Mouse (Mus musculus): ENCODE results near the gene Pus10. TPM values are rescaled to one million over a fixed set of nuclear protein-coding genes. Genes with fewer than 3 reads are reported as not detected.
A peak's percentile ranks its signal among the peaks of the same experiment; 100 is the strongest.

The Pus10 gene
- polyA plus RNA-seq, 1 experiment from 2014 or later: 28.2 TPM

GRCm38 (mm10) chr11:23653666-23654065 is 11.8 kb upstream of the Pus10 start:
- no peaks in the 10 kb centered on the region for H3K27me3 ChIP-seq (replicated peaks; ENCODE audit: control insufficient read depth, insufficient read depth, low read length)
- H3K4me1 ChIP-seq (replicated peaks; ENCODE audit: control insufficient read depth, insufficient read depth, low read length): no peaks in the 10 kb centered on the region
- peaks cover 3% of the 10 kb centered on the region; the same call in 1 of the 2 replicates for H3K36me3 ChIP-seq (ENCODE audit: control insufficient read depth, insufficient read depth, low read length)
- 72% methylated on average over 3 of the region's 3 CpGs for WGBS
- no peaks in the 10 kb centered on the region for H3K9me3 ChIP-seq (ENCODE audit: control insufficient read depth, low read length)
- H3K9ac ChIP-seq (ENCODE audit: low read depth, low read length): no peak overlapping the region
- no peak overlapping the region for H3K4me2 ChIP-seq
- DNase-seq (ENCODE audit: low spot score) (no peak), ATAC-seq (replicated peaks; ENCODE audit: low FRiP score) (no peak)
- H3K4me3 ChIP-seq (ENCODE audit: low read depth, low read length): no peak overlapping the region
- H3K27ac ChIP-seq (ENCODE audit: low read depth, low read length): no peak overlapping the region

- H3K36me3 ChIP-seq (ENCODE audit: control insufficient read depth, insufficient read depth, low read length): peaks cover 3% of the 10 kb centered on the region; the same call in 1 of the 2 replicates
- no peak for ATAC-seq (replicated peaks; ENCODE audit: low FRiP score)
Measured at GRCm38 (mm10) chr11:23657791-23658190, 7.7 kb upstream of the Pus10 start.

GRCm38 (mm10) chr11:23664232-23664631 is 1.2 kb upstream of the Pus10 start:
- Histone ChIP-seq H3K9ac (ENCODE audit: low read depth, low read length) (no peak overlapping the region), H3K36me3 (ENCODE audit: control insufficient read depth, insufficient read depth, low read length) (no peaks in the 10 kb centered on the region), H3K9me3 (ENCODE audit: control insufficient read depth, low read length) (no peaks in the 10 kb centered on the region), H3K27ac (ENCODE audit: low read depth, low read length) (no peak overlapping the region), H3K4me2 (0 out of 2 replicates have a peak overlapping the region, but pooled peaks have one; percentile 27), H3K4me3 (ENCODE audit: low read depth, low read length) (no peak overlapping the region), H3K27me3 (replicated peaks; ENCODE audit: control insufficient read depth, insufficient read depth, low read length) (no peaks in the 10 kb centered on the region), H3K4me1 (replicated peaks; ENCODE audit: control insufficient read depth, insufficient read depth, low read length) (peaks cover 8% of the 10 kb centered on the region; the same call in 1 of the 2 replicates)
- ATAC-seq (replicated peaks; ENCODE audit: low FRiP score) (no peak), DNase-seq (ENCODE audit: low spot score) (no peak)

More at GRCm38 (mm10) chr11:23657791-23658190, 7.7 kb upstream of the Pus10 start:
- H3K9ac ChIP-seq (ENCODE audit: low read depth, low read length): no peak overlapping the region
- H3K4me3 ChIP-seq (ENCODE audit: low read depth, low read length): no peak overlapping the region
- 0 out of 2 replicates have a peak, but pooled peaks cover under 1% of the 10 kb centered on the region for H3K4me1 ChIP-seq (replicated peaks; ENCODE audit: control insufficient read depth, insufficient read depth, low read length)
- DNase-seq (ENCODE audit: low spot score): no peak
- no peak overlapping the region for H3K27ac ChIP-seq (ENCODE audit: low read depth, low read length)
- no peaks in the 10 kb centered on the region for H3K9me3 ChIP-seq (ENCODE audit: control insufficient read depth, low read length)
- no peak overlapping the region for H3K4me2 ChIP-seq
- no peaks in the 10 kb centered on the region for H3K27me3 ChIP-seq (replicated peaks; ENCODE audit: control insufficient read depth, insufficient read depth, low read length)
- WGBS: 71% methylated on average over 2 of the region's 2 CpGs

DNA sequence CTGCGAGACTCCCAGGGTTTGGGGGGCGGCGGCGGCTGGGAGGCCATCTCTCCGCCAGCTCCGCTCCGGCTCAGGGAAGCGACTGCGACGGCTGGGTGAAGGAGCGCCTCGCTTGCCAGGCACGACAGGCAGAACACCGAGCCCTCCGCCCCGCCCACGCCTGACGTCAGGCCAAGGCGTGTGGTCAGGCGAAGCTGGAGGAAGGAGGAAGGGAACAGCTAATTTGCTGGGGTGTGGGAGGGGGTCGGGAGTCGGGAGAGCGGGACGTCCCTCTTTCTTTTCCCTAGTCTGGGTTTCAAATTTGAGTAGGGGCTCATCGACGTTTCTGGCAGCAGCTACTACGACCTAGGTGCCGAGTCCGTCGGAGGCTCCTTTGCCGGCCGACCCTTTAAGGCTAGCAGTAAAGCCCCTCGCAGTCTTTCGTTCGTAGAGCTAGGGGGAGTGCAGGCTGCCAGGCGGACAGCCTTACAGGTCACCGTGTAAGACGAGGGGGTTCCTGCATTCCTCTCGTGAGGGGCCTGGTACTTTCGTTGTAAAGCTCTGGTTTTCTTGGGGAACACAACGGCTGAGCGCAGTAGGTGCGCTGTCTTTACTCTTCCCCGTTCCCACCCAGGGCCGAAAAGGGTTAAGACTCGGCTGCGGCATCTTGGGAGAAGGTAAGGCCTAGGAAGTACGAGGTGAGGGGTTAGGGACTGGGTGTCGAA is 476 bp downstream of the Pus10 start, which contains the start of gene Pex13:
TSS of gene Pex13 (minus strand) at position 162 of the 704 bp plus-strand sequence.
- peak within 1 kb of the TSS; percentile 90 for H3K9ac ChIP-seq (ENCODE audit: low read depth, low read length)
- DNase-seq (ENCODE audit: low spot score) (peak; percentile 97), ATAC-seq (replicated peaks; ENCODE audit: low FRiP score) (peak; percentile 94)
- no peaks in the 10 kb centered on the region for H3K27me3 ChIP-seq (replicated peaks; ENCODE audit: control insufficient read depth, insufficient read depth, low read length)
- peak within 1 kb of the TSS; percentile 79 for H3K4me2 ChIP-seq
- H3K27ac ChIP-seq (ENCODE audit: low read depth, low read length): peak within 1 kb of the TSS; percentile 94
- WGBS: under 1% methylated on average over 49 of the region's 49 CpGs
- no peaks in the 10 kb centered on the region for H3K36me3 ChIP-seq (ENCODE audit: control insufficient read depth, insufficient read depth, low read length)
- peak within 1 kb of the TSS; percentile 91 for H3K4me3 ChIP-seq (ENCODE audit: low read depth, low read length)
- H3K9me3 ChIP-seq (ENCODE audit: control insufficient read depth, low read length): no peaks in the 10 kb centered on the region
- peaks cover 8% of the 10 kb centered on the region; the same call in 1 of the 2 replicates for H3K4me1 ChIP-seq (replicated peaks; ENCODE audit: control insufficient read depth, insufficient read depth, low read length)

DNA sequence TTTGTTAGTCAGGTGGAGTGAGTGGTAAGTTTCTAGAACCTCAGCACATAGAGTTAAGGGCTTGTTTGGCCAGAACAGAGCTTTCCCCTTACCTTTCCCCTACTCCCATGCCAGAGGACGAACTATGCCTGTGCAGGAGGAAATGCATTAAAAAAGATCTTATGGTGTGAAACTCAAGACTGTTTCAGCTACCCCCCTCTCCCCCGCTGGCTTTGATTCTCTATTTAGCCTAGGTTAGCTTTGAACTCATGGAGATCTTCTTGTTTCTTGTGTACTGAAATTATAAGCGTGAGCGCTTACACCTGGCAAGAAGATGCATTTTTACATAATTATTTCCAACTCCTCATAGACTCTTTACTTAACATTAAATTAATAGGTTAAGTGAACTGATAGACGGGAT is 1.1 kb downstream of the Pus10 start:
- peak overlapping the region; percentile 90 for H3K9ac ChIP-seq (ENCODE audit: low read depth, low read length)
- no peaks in the 10 kb centered on the region for H3K9me3 ChIP-seq (ENCODE audit: control insufficient read depth, low read length)
- no peaks in the 10 kb centered on the region for H3K36me3 ChIP-seq (ENCODE audit: control insufficient read depth, insufficient read depth, low read length)
- peak overlapping the region; percentile 91 for H3K4me3 ChIP-seq (ENCODE audit: low read depth, low read length)
- DNase-seq (ENCODE audit: low spot score) (no peak), ATAC-seq (replicated peaks; ENCODE audit: low FRiP score) (no peak)
- H3K4me2 ChIP-seq: peak overlapping the region; percentile 79
- no peaks in the 10 kb centered on the region for H3K27me3 ChIP-seq (replicated peaks; ENCODE audit: control insufficient read depth, insufficient read depth, low read length)
- 8% methylated on average over 5 of the region's 5 CpGs for WGBS
- H3K4me1 ChIP-seq (replicated peaks; ENCODE audit: control insufficient read depth, insufficient read depth, low read length): peaks cover 8% of the 10 kb centered on the region; the same call in 1 of the 2 replicates
- H3K27ac ChIP-seq (ENCODE audit: low read depth, low read length): peak overlapping the region; percentile 94

DNA sequence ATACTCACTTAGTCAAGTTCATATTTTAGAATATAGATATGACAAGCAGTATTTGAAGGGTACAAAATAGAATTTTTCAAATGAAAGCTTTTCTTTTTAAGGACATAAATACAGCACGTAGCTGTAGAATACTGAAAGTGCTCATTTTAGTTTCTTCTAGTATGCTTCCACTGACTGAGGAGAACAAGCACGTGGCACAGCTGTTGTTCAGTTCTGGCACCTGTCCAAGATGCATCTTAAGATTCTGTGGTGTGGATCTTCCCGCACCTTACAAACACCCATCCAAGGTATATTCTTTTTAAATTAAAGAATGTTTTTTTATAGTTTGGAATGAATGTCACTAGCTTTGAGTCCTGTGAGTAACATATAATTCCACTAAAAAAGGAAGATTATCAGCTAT is 1.7 kb downstream of the Pus10 start:
- ATAC-seq (replicated peaks; ENCODE audit: low FRiP score) (no peak), DNase-seq (ENCODE audit: low spot score) (no peak)
- Histone ChIP-seq H3K9me3 (ENCODE audit: control insufficient read depth, low read length) (no peaks in the 10 kb centered on the region), H3K4me1 (replicated peaks; ENCODE audit: control insufficient read depth, insufficient read depth, low read length) (peaks cover 8% of the 10 kb centered on the region; the same call in 1 of the 2 replicates), H3K9ac (ENCODE audit: low read depth, low read length) (peak overlapping the region; percentile 50), H3K36me3 (ENCODE audit: control insufficient read depth, insufficient read depth, low read length) (no peaks in the 10 kb centered on the region), H3K27ac (ENCODE audit: low read depth, low read length) (no peak overlapping the region; the same call in 1 of the 2 replicates), H3K4me2 (peak overlapping the region; percentile 79), H3K4me3 (ENCODE audit: low read depth, low read length) (peak overlapping the region; percentile 91), H3K27me3 (replicated peaks; ENCODE audit: control insufficient read depth, insufficient read depth, low read length) (no peaks in the 10 kb centered on the region)
- WGBS: 52% methylated on average over 3 of the region's 3 CpGs

DNA sequence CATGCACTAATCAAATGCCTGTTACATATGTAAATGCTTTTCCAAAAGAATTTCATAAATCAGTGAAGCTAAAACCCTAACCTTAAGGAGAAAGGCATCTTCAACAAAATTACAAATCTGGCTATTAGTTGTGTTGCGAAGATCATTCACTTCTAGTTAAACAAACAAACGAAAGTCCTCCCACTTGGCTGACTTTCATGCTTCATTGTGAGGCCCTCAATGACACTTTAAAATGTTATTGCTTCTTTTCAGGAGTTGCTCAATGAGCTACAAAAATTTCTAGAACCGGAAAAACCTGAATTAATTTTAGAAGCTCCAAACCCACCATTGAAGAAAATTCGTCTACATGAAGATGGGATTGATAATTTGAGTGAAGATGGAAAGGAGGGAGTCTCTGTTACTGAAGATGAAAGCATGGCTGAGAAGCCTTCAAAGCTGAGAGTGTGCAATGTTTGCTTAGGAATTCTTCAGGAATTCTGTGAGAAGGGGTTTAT is 6.8 kb downstream of the Pus10 start:
- ATAC-seq (replicated peaks; ENCODE audit: low FRiP score) (no peak), DNase-seq (ENCODE audit: low spot score) (no peak)
- no peak overlapping the region for H3K27ac ChIP-seq (ENCODE audit: low read depth, low read length)
- peaks cover 10% of the 10 kb centered on the region for H3K36me3 ChIP-seq (ENCODE audit: control insufficient read depth, insufficient read depth, low read length)
- H3K9me3 ChIP-seq (ENCODE audit: control insufficient read depth, low read length): no peaks in the 10 kb centered on the region
- no peaks in the 10 kb centered on the region for H3K4me1 ChIP-seq (replicated peaks; ENCODE audit: control insufficient read depth, insufficient read depth, low read length)
- no peak overlapping the region for H3K4me2 ChIP-seq
- WGBS: 88% methylated on average over 4 of the region's 4 CpGs
- no peak overlapping the region for H3K4me3 ChIP-seq (ENCODE audit: low read depth, low read length)
- no peak overlapping the region for H3K9ac ChIP-seq (ENCODE audit: low read depth, low read length)
- no peaks in the 10 kb centered on the region for H3K27me3 ChIP-seq (replicated peaks; ENCODE audit: control insufficient read depth, insufficient read depth, low read length)

DNA sequence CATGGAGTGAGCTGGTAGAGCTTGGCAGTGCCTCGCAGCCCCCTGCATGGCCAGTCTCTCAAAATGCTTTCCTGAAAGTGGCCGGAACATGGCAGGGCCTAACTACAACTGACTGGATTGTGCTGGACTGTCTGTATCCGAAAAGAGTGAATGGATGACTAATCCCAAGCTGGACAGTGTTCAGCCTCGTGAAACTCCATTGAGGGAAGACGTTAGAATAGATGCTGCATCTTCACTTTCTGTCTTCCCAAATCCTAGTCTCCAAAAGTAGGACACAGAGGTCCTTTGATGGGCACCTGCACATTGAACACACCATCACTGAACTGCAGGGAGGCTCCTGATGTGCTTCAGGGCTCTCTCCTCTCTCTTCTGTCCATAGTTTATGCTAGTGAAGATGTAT is 10.6 kb downstream of the Pus10 start:
- H3K36me3 ChIP-seq (ENCODE audit: control insufficient read depth, insufficient read depth, low read length): peaks cover 20% of the 10 kb centered on the region
- no peaks in the 10 kb centered on the region for H3K27me3 ChIP-seq (replicated peaks; ENCODE audit: control insufficient read depth, insufficient read depth, low read length)
- no peak overlapping the region for H3K4me2 ChIP-seq
- H3K4me1 ChIP-seq (replicated peaks; ENCODE audit: control insufficient read depth, insufficient read depth, low read length): no peaks in the 10 kb centered on the region
- no peak overlapping the region for H3K27ac ChIP-seq (ENCODE audit: low read depth, low read length)
- H3K9me3 ChIP-seq (ENCODE audit: control insufficient read depth, low read length): no peaks in the 10 kb centered on the region
- DNase-seq (ENCODE audit: low spot score) (no peak), ATAC-seq (replicated peaks; ENCODE audit: low FRiP score) (no peak)
- WGBS: 92% methylated on average over 5 of the region's 5 CpGs
- H3K9ac ChIP-seq (ENCODE audit: low read depth, low read length): no peak overlapping the region
- no peak overlapping the region for H3K4me3 ChIP-seq (ENCODE audit: low read depth, low read length)
